Mouse (Mus musculus) limb, embryonic 15.5 days (tissue): ENCODE data around the gene Cort. TPM values are rescaled to one million over a fixed set of nuclear protein-coding genes. Genes with fewer than 3 reads are reported as not detected.
"Not testable (repeated sequence)": the region's sequence is repeated elsewhere in the genome, so short reads cannot be mapped to it uniquely, and the experiment has no call there.

Experiments
- ATAC-seq: fragments of 200-750 bp; cut with Nextera tagmentation; 2 replicates; pipeline ENCODE4 v1.8.0; 2017; ENCODE audit warnings: low read depth, moderate TSS enrichment; ENCODE audit not compliant: insufficient number of reproducible peaks, low FRiP score, low TSS enrichment
- H3K27ac ChIP-seq: fragments of 300-500 bp; sonication (generic); 2 replicates; pipeline ENCODE4 v1.5.1; 2015; ENCODE audit warnings: moderate library complexity, mild to moderate bottlenecking, inconsistent platforms
- H3K27me3 ChIP-seq: fragments of 300-500 bp; sonication (generic); 2 replicates; pipeline ENCODE4 v1.6.1; 2015; ENCODE audit warnings: inconsistent platforms
- H3K36me3 ChIP-seq: fragments of 300-500 bp; sonication (generic); 2 replicates; pipeline ENCODE4 v1.6.1; 2015; ENCODE audit warnings: inconsistent platforms
- H3K4me1 ChIP-seq: fragments of 300-500 bp; sonication (generic); 2 replicates; pipeline ENCODE4 v1.6.1; 2015; ENCODE audit warnings: inconsistent platforms
- H3K4me2 ChIP-seq: fragments of 300-500 bp; sonication (generic); 2 replicates; pipeline ENCODE4 v1.6.1; 2015; ENCODE audit warnings: mild to moderate bottlenecking, inconsistent platforms
- H3K4me3 ChIP-seq: fragments of 300-500 bp; sonication (generic); 2 replicates; pipeline ENCODE4 v1.5.1; 2015; ENCODE audit warnings: mild to moderate bottlenecking, inconsistent platforms
- H3K9ac ChIP-seq: fragments of 300-500 bp; sonication (generic); 2 replicates; pipeline ENCODE4 v1.6.1; 2015; ENCODE audit warnings: inconsistent platforms
- H3K9me3 ChIP-seq: fragments of 300-500 bp; sonication (generic); 2 replicates; pipeline ENCODE4 v1.6.1; 2016; ENCODE audit warnings: inconsistent platforms
- WGBS: fragments of 180-500 bp; shearing (Covaris S2); methylation state at CpG from one replicate; pipeline ENCODE4 v1.1.7; 2015; 5-methylcytosine and 5-hydroxymethylcytosine counted together
- polyA plus RNA-seq: library from polyadenylated mRNA; unstranded; fragments of >200 nt; fragmentation: Nextera tagmentation; extraction: Ambion mirVana; gene quantifications from 2 replicates; pipeline ENCODE4 v1.2.1, GENCODE M21; 2015

Cort gene
- 0.37 TPM in 1 of 2 replicates, not detected in the other for polyA plus RNA-seq

- Histone ChIP-seq H3K4me2 (no peak within 1 kb of the TSS), H3K27ac (no peak within 1 kb of the TSS), H3K9me3 (no peaks in the 10 kb centered on the region), H3K4me3 (no peak within 1 kb of the TSS), H3K4me1 (peaks cover 4% of the 10 kb centered on the region; the same call in 1 of the 2 replicates), H3K27me3 (no peaks in the 10 kb centered on the region), H3K36me3 (peaks cover 19% of the 10 kb centered on the region; the same call in 1 of the 2 replicates), H3K9ac (no peak within 1 kb of the TSS)
- WGBS = 76% methylated on average over 11 of the region's 11 CpGs
- no peak for ATAC-seq
These were observed at the start of gene Cort for GRCm38 (mm10) chr4:149126663-149127062. Gene Cort, minus strand, starts transcription at chr4:149126763.

GRCm38 (mm10) chr4:149173661-149174060, 47.1 kb upstream of the Cort start:
- Histone ChIP-seq H3K9ac (no peak overlapping the region), H3K4me1 (peaks cover 19% of the 10 kb centered on the region), H3K4me3 (no peak overlapping the region), H3K36me3 (no peaks in the 10 kb centered on the region), H3K27ac (0 out of 2 replicates have a peak overlapping the region, but pooled peaks have one; percentile 28), H3K4me2 (no peak overlapping the region), H3K9me3 (no peaks in the 10 kb centered on the region), H3K27me3 (no peaks in the 10 kb centered on the region)
- WGBS = 84% methylated on average over 6 of the region's 6 CpGs
- no peak for ATAC-seq

GRCm38 (mm10) chr4:149172666-149173065, 46.1 kb upstream of the Cort start:
- Histone ChIP-seq H3K9me3 (no peaks in the 10 kb centered on the region), H3K4me2 (no peak overlapping the region), H3K27ac (peak overlapping the region; percentile 86), H3K9ac (no peak overlapping the region), H3K4me1 (peaks cover 19% of the 10 kb centered on the region), H3K36me3 (no peaks in the 10 kb centered on the region), H3K4me3 (no peak overlapping the region), H3K27me3 (no peaks in the 10 kb centered on the region)
- ATAC-seq = peak; percentile 44; the same call in 1 of the 2 replicates
- WGBS = 39% methylated on average over 2 of the region's 2 CpGs

- H3K27ac ChIP-seq = peak overlapping the region; percentile 86
These were observed 45.5 kb upstream of the Cort start for GRCm38 (mm10) chr4:149172083-149172482.

GRCm38 (mm10) chr4:149171581-149171981, 45.0 kb upstream of the Cort start:
- no peak for ATAC-seq

More at GRCm38 (mm10) chr4:149172083-149172482, 45.5 kb upstream of the Cort start:
- H3K9me3 ChIP-seq = no peaks in the 10 kb centered on the region
- H3K4me3 ChIP-seq = no peak overlapping the region
- no peaks in the 10 kb centered on the region for H3K36me3 ChIP-seq
- H3K4me2 ChIP-seq = no peak overlapping the region
- whole genome bisulfite sequencing = 90% methylated on average over 5 of the region's 5 CpGs
- no peak for ATAC-seq
- H3K9ac ChIP-seq = no peak overlapping the region
- peaks cover 19% of the 10 kb centered on the region for H3K4me1 ChIP-seq
- no peaks in the 10 kb centered on the region for H3K27me3 ChIP-seq

GRCm38 (mm10) chr4:149170394-149170931, 43.9 kb upstream of the Cort start:
- H3K4me1 ChIP-seq = peaks cover 26% of the 10 kb centered on the region
- no peak overlapping the region for H3K4me2 ChIP-seq
- WGBS = 55% methylated on average over 7 of the region's 7 CpGs
- H3K27ac ChIP-seq = peak overlapping the region; percentile 8
- H3K4me3 ChIP-seq = no peak overlapping the region
- H3K27me3 ChIP-seq = no peaks in the 10 kb centered on the region
- no peaks in the 10 kb centered on the region for H3K9me3 ChIP-seq
- no peaks in the 10 kb centered on the region for H3K36me3 ChIP-seq
- ATAC-seq = no peak
- H3K9ac ChIP-seq = no peak overlapping the region

More at GRCm38 (mm10) chr4:149171581-149171981, 45.0 kb upstream of the Cort start:
- Histone ChIP-seq H3K27me3 (no peaks in the 10 kb centered on the region), H3K36me3 (no peaks in the 10 kb centered on the region), H3K4me2 (no peak overlapping the region), H3K4me1 (peaks cover 19% of the 10 kb centered on the region), H3K27ac (peak overlapping the region; percentile 86; the same call in 1 of the 2 replicates), H3K4me3 (no peak overlapping the region), H3K9me3 (no peaks in the 10 kb centered on the region), H3K9ac (no peak overlapping the region)
- 60% methylated on average over 5 of the region's 5 CpGs for WGBS

GRCm38 (mm10) chr4:149169926-149170325, 43.4 kb upstream of the Cort start:
- peak overlapping the region; percentile 8 for H3K27ac ChIP-seq
- WGBS = 84% methylated on average over 8 of the region's 8 CpGs
- not testable (repeated sequence) for H3K4me2 ChIP-seq

GRCm38 (mm10) chr4:149168016-149168415, 41.5 kb upstream of the Cort start:
- 78% methylated on average over 2 of the region's 2 CpGs for WGBS

More at GRCm38 (mm10) chr4:149169926-149170325, 43.4 kb upstream of the Cort start:
- H3K9me3 ChIP-seq, H3K9ac ChIP-seq, H3K27me3 ChIP-seq, H3K4me3 ChIP-seq, H3K36me3 ChIP-seq, ATAC-seq: not testable (repeated sequence)
- H3K4me1 ChIP-seq = peaks cover 32% of the 10 kb centered on the region

GRCm38 (mm10) chr4:149166957-149167611, 40.5 kb upstream of the Cort start:
- peak overlapping the region; percentile 89 for H3K27ac ChIP-seq
- H3K36me3 ChIP-seq = peaks cover 26% of the 10 kb centered on the region
- H3K4me3 ChIP-seq = peak overlapping the region; percentile 74
- 0 out of 2 replicates have a peak, but pooled peaks have one; percentile 8 for ATAC-seq
- peak overlapping the region; percentile 48 for H3K9ac ChIP-seq
- no peaks in the 10 kb centered on the region for H3K9me3 ChIP-seq
- WGBS = under 1% methylated on average over 27 of the region's 27 CpGs
- no peaks in the 10 kb centered on the region for H3K27me3 ChIP-seq
- H3K4me2 ChIP-seq = peak overlapping the region; percentile 86
- peaks cover 20% of the 10 kb centered on the region for H3K4me1 ChIP-seq

More at GRCm38 (mm10) chr4:149168016-149168415, 41.5 kb upstream of the Cort start:
- no peaks in the 10 kb centered on the region for H3K27me3 ChIP-seq
- H3K36me3 ChIP-seq = peaks cover 17% of the 10 kb centered on the region; the same call in 1 of the 2 replicates
- no peak overlapping the region for H3K9ac ChIP-seq
- H3K4me1 ChIP-seq = peaks cover 30% of the 10 kb centered on the region
- no peaks in the 10 kb centered on the region for H3K9me3 ChIP-seq
- no peak overlapping the region for H3K4me2 ChIP-seq
- no peak for ATAC-seq
- H3K4me3 ChIP-seq = no peak overlapping the region
- no peak overlapping the region for H3K27ac ChIP-seq

- peak within 1 kb of the TSS; percentile 89 for H3K27ac ChIP-seq
- H3K9ac ChIP-seq = peak within 1 kb of the TSS; percentile 88
- peaks cover 17% of the 10 kb centered on the region for H3K4me1 ChIP-seq
- peak within 1 kb of the TSS; percentile 86 for H3K4me2 ChIP-seq
- no peaks in the 10 kb centered on the region for H3K27me3 ChIP-seq
- ATAC-seq = peak; percentile 98
- WGBS = under 1% methylated on average over 59 of the region's 59 CpGs
- peak within 1 kb of the TSS; percentile 74 for H3K4me3 ChIP-seq
- H3K9me3 ChIP-seq = no peaks in the 10 kb centered on the region
- peaks cover 32% of the 10 kb centered on the region for H3K36me3 ChIP-seq
These were observed 39.8 kb upstream of the Cort start, which contains the start of gene Pgd for GRCm38 (mm10) chr4:149166215-149166946. Gene Pgd, minus strand, starts transcription at chr4:149166771.

- no peak overlapping the region for H3K27ac ChIP-seq
- no peak overlapping the region for H3K4me3 ChIP-seq
- no peak overlapping the region for H3K4me2 ChIP-seq
- H3K36me3 ChIP-seq = peaks cover 53% of the 10 kb centered on the region
- H3K4me1 ChIP-seq = peaks cover 14% of the 10 kb centered on the region
- ATAC-seq = no peak
- H3K27me3 ChIP-seq = no peaks in the 10 kb centered on the region
- H3K9ac ChIP-seq = no peak overlapping the region
- 55% methylated on average over 5 of the region's 5 CpGs for WGBS
- no peaks in the 10 kb centered on the region for H3K9me3 ChIP-seq
These were observed 37.6 kb upstream of the Cort start for GRCm38 (mm10) chr4:149164150-149164549.
